Mouse (Mus musculus): Measurements from ENCODE around the gene Snai3. TPM values are rescaled to one million over a fixed set of nuclear protein-coding genes. Genes with fewer than 3 reads are reported as not detected.

The Snai3 gene
- polyA plus RNA-seq, 1 experiment from 2014 or later, result not detected

- H3K9ac ChIP-seq (ENCODE audit: low read length), result no peak overlapping the region
- H3K4me1 ChIP-seq (ENCODE audit: control insufficient read depth, insufficient read depth, low read length), result no peaks in the 10 kb centered on the region
- no peak overlapping the region for H3K4me3 ChIP-seq (ENCODE audit: low read depth, low read length)
- H3K27me3 ChIP-seq (ENCODE audit: control insufficient read depth, insufficient read depth, low read length), result no peaks in the 10 kb centered on the region
- H3K36me3 ChIP-seq (ENCODE audit: control insufficient read depth, insufficient read depth, low read length), result no peaks in the 10 kb centered on the region
- H3K4me2 ChIP-seq, result no peak overlapping the region
- H3K27ac ChIP-seq (ENCODE audit: low read depth, low read length), result no peak overlapping the region
- ATAC-seq (ENCODE audit: low FRiP score) (no peak), DNase-seq (ENCODE audit: low spot score, missing footprints) (no peak)
- 82% methylated on average over 7 of the region's 7 CpGs for WGBS
- H3K9me3 ChIP-seq (ENCODE audit: control insufficient read depth, low read length), result no peaks in the 10 kb centered on the region
Measured at GRCm38 (mm10) chr8:122451161-122451703, 9.3 kb downstream of the Snai3 start.

DNA sequence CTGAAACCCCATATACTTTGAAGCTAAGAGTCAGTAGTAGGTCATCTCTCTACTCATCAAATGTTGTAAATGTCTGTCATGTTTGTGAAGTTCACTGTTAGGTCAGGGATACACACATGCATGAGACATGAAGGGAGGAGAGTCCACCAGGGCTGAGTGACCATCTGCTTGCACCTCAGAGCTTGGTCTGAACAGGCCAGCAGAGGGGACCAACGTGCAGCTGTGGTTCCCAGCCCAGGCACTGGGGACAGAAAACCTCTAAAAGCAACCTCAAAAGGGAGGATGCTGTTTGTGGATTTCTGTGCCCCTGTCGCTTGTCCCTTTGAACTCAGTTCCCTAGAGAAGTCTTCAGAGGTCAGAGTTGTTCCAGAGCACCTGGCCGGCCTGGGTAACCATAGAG lies 15.3 kb downstream of the Snai3 start:
- no peak for ATAC-seq (ENCODE audit: low FRiP score)
- peak overlapping the region; percentile 0; the same call in 1 of the 2 replicates for H3K4me2 ChIP-seq
- no peak overlapping the region for H3K9ac ChIP-seq (ENCODE audit: low read length)
- H3K4me3 ChIP-seq (ENCODE audit: low read depth, low read length), result no peak overlapping the region
- H3K36me3 ChIP-seq (ENCODE audit: control insufficient read depth, insufficient read depth, low read length), result no peaks in the 10 kb centered on the region
- H3K27ac ChIP-seq (ENCODE audit: low read depth, low read length), result no peak overlapping the region
- no peaks in the 10 kb centered on the region for H3K9me3 ChIP-seq (ENCODE audit: control insufficient read depth, low read length)
- no peak for DNase-seq (ENCODE audit: low spot score, missing footprints)
- WGBS, result 59% methylated on average over 3 of the region's 3 CpGs
- H3K4me1 ChIP-seq (ENCODE audit: control insufficient read depth, insufficient read depth, low read length), result peaks cover 8% of the 10 kb centered on the region
- no peaks in the 10 kb centered on the region for H3K27me3 ChIP-seq (ENCODE audit: control insufficient read depth, insufficient read depth, low read length)

DNA sequence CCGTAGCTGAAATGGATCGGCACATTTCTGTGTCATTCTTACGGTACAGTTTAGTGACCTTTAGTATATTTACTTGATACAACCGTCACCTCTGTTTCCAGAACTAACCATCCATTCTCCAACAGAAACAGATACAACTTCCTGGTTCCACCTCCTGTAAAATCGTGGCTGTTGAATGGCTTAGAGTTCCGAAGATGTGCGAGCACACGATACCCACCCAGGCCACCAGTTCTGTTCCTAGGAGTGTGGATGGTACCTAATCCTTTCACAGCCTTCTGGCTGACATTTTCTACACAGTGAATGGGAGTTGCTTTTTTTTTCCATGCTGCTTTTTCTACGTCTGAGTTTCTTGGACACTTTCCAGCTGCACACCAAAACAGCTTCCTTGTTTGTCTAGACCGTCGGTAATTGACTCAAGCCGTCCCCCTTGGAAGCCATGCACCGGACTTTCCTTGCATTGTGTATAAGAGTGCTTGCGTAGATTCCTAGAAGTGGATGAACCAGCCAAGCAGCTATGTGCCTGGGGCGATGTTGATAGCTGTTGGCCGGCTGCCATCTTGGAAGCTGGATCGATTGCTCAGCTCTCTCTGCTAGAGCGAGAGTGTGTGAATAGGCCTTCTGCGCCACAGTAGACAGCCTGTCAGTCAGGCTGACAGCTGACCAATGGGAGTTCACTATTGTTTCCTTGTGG lies 16.3 kb downstream of the Snai3 start:
- Histone ChIP-seq H3K27ac (ENCODE audit: low read depth, low read length) (peak overlapping the region; percentile 94), H3K9me3 (ENCODE audit: control insufficient read depth, low read length) (no peaks in the 10 kb centered on the region), H3K36me3 (ENCODE audit: control insufficient read depth, insufficient read depth, low read length) (peaks cover 5% of the 10 kb centered on the region), H3K4me2 (peak overlapping the region; percentile 57), H3K9ac (ENCODE audit: low read length) (peak overlapping the region; percentile 89), H3K27me3 (ENCODE audit: control insufficient read depth, insufficient read depth, low read length) (no peaks in the 10 kb centered on the region), H3K4me1 (ENCODE audit: control insufficient read depth, insufficient read depth, low read length) (peaks cover 8% of the 10 kb centered on the region), H3K4me3 (ENCODE audit: low read depth, low read length) (peak overlapping the region; percentile 56)
- WGBS, result 37% methylated on average over 19 of the region's 19 CpGs
- DNase-seq (ENCODE audit: low spot score, missing footprints) (peak; percentile 93), ATAC-seq (ENCODE audit: low FRiP score) (no peak)

- DNase-seq (ENCODE audit: low spot score, missing footprints) (peak; percentile 99), ATAC-seq (ENCODE audit: low FRiP score) (peak; percentile 99)
- under 1% methylated on average over 47 of the region's 47 CpGs for WGBS
- Histone ChIP-seq H3K9me3 (ENCODE audit: control insufficient read depth, low read length) (no peaks in the 10 kb centered on the region), H3K27ac (ENCODE audit: low read depth, low read length) (peak within 1 kb of the TSS; percentile 94), H3K4me2 (peak within 1 kb of the TSS; percentile 57), H3K36me3 (ENCODE audit: control insufficient read depth, insufficient read depth, low read length) (peaks cover 6% of the 10 kb centered on the region), H3K4me3 (ENCODE audit: low read depth, low read length) (peak within 1 kb of the TSS; percentile 56), H3K9ac (ENCODE audit: low read length) (peak within 1 kb of the TSS; percentile 89), H3K27me3 (ENCODE audit: control insufficient read depth, insufficient read depth, low read length) (no peaks in the 10 kb centered on the region), H3K4me1 (ENCODE audit: control insufficient read depth, insufficient read depth, low read length) (peaks cover 8% of the 10 kb centered on the region)
Measured at GRCm38 (mm10) chr8:122443262-122444006, 17.1 kb downstream of the Snai3 start, which contains the start of gene Mvd. Mvd (minus strand) TSS chr8:122443422.

DNA sequence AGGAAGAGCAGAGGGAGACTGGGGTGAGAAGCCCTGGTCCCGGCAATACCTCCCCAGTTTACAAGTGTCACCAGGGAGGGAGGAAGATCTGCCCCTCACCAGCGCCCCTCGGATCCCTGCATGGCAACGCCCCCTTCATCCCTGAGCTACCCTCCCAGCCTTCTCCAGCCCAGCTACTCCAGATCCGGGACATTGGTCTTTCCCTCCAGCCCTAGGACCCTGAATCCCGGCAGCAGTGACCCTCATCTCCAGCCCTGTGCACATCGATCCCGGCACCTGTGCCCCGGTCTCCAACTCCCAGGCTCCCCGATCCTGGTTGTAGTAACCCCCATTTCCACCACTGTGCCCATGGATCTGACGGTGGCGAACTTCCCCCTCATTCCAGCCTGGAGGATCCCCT lies 17.8 kb downstream of the Snai3 start:
- DNase-seq (ENCODE audit: low spot score, missing footprints), result no peak
- Histone ChIP-seq H3K4me1 (ENCODE audit: control insufficient read depth, insufficient read depth, low read length) (peaks cover 8% of the 10 kb centered on the region), H3K36me3 (ENCODE audit: control insufficient read depth, insufficient read depth, low read length) (peaks cover 6% of the 10 kb centered on the region), H3K27me3 (ENCODE audit: control insufficient read depth, insufficient read depth, low read length) (no peaks in the 10 kb centered on the region), H3K9me3 (ENCODE audit: control insufficient read depth, low read length) (no peaks in the 10 kb centered on the region), H3K27ac (ENCODE audit: low read depth, low read length) (peak overlapping the region; percentile 45; the same call in 1 of the 2 replicates), H3K9ac (ENCODE audit: low read length) (peak overlapping the region; percentile 56), H3K4me2 (peak overlapping the region; percentile 57), H3K4me3 (ENCODE audit: low read depth, low read length) (peak overlapping the region; percentile 56)
- peak; percentile 40 for ATAC-seq (ENCODE audit: low FRiP score)
- WGBS, result 2% methylated on average over 12 of the region's 12 CpGs

- Histone ChIP-seq H3K27ac (ENCODE audit: low read depth, low read length) (no peak overlapping the region), H3K4me3 (ENCODE audit: low read depth, low read length) (peak overlapping the region; percentile 56), H3K4me2 (peak overlapping the region; percentile 57), H3K4me1 (ENCODE audit: control insufficient read depth, insufficient read depth, low read length) (peaks cover 8% of the 10 kb centered on the region), H3K27me3 (ENCODE audit: control insufficient read depth, insufficient read depth, low read length) (no peaks in the 10 kb centered on the region), H3K9ac (ENCODE audit: low read length) (peak overlapping the region; percentile 56), H3K9me3 (ENCODE audit: control insufficient read depth, low read length) (no peaks in the 10 kb centered on the region), H3K36me3 (ENCODE audit: control insufficient read depth, insufficient read depth, low read length) (peaks cover 6% of the 10 kb centered on the region)
- no peak for ATAC-seq (ENCODE audit: low FRiP score)
- 22% methylated on average over 7 of the region's 7 CpGs for WGBS
- no peak for DNase-seq (ENCODE audit: low spot score, missing footprints)
Measured at GRCm38 (mm10) chr8:122442356-122442755, 18.2 kb downstream of the Snai3 start.

DNA sequence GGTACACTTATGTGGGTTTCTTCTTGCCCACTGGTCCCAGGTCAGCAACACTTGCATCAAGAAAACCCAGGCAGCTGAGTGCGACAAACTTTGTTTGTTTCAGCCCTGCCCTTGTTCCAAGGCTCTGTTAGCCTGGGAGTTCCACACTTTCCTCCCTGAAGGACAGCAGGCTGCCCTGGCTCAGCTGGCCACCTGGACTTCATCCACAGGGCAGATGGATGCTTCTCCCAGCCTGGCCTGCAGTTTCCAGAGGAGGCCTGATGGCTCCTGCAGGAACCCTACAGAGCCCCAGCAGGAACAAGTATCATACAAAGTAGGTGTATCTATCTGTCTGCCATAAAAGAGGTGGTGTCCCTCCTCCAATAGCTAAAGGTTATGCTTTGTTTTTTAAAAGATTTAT lies 19.2 kb downstream of the Snai3 start:
- Histone ChIP-seq H3K36me3 (ENCODE audit: control insufficient read depth, insufficient read depth, low read length) (peaks cover 11% of the 10 kb centered on the region), H3K9ac (ENCODE audit: low read length) (no peak overlapping the region), H3K9me3 (ENCODE audit: control insufficient read depth, low read length) (no peaks in the 10 kb centered on the region), H3K27ac (ENCODE audit: low read depth, low read length) (no peak overlapping the region), H3K4me3 (ENCODE audit: low read depth, low read length) (no peak overlapping the region), H3K4me2 (no peak overlapping the region), H3K27me3 (ENCODE audit: control insufficient read depth, insufficient read depth, low read length) (no peaks in the 10 kb centered on the region), H3K4me1 (ENCODE audit: control insufficient read depth, insufficient read depth, low read length) (peaks cover 8% of the 10 kb centered on the region)
- no peak for DNase-seq (ENCODE audit: low spot score, missing footprints)
- 90% methylated on average over 1 of the region's 1 CpGs for WGBS
- no peak for ATAC-seq (ENCODE audit: low FRiP score)

DNA sequence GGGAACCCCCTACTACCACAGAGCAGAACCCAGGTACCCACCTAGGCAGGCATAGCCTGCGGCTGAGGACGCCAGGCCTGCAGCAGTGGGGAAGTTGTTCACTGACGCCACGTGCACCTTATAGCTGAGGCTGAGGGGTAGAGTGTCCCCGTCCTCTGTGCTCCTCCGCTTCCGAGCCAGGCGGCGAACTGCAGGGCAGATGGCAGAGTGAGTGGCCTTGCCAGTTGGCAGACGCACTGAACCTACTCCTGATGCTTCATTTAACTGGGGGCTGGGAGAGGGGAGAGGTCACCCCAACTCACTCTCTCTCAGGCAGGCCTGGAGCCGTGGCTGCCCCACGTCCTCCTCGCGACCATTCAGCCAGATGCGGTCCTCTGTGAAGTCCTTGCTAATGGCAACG lies 21.2 kb downstream of the Snai3 start:
- ATAC-seq (ENCODE audit: low FRiP score) (no peak), DNase-seq (ENCODE audit: low spot score, missing footprints) (no peak)
- WGBS, result 94% methylated on average over 16 of the region's 16 CpGs
- Histone ChIP-seq H3K4me3 (ENCODE audit: low read depth, low read length) (no peak overlapping the region), H3K4me1 (ENCODE audit: control insufficient read depth, insufficient read depth, low read length) (peaks cover 7% of the 10 kb centered on the region), H3K4me2 (no peak overlapping the region), H3K27me3 (ENCODE audit: control insufficient read depth, insufficient read depth, low read length) (no peaks in the 10 kb centered on the region), H3K9ac (ENCODE audit: low read length) (no peak overlapping the region), H3K27ac (ENCODE audit: low read depth, low read length) (no peak overlapping the region), H3K36me3 (ENCODE audit: control insufficient read depth, insufficient read depth, low read length) (peaks cover 11% of the 10 kb centered on the region), H3K9me3 (ENCODE audit: control insufficient read depth, low read length) (no peaks in the 10 kb centered on the region)

Data from midbrain, embryonic 11.5 days (tissue).